Mouse (Mus musculus) liver (tissue): ENCODE results near the gene Maml3.

ENCODE experiments used
- DNase-seq: peaks from one replicate; pipeline ENCODE4 v3.0.0-alpha.2; 2020; ENCODE audit warnings: mixed read lengths

Maml3 gene

DNA sequence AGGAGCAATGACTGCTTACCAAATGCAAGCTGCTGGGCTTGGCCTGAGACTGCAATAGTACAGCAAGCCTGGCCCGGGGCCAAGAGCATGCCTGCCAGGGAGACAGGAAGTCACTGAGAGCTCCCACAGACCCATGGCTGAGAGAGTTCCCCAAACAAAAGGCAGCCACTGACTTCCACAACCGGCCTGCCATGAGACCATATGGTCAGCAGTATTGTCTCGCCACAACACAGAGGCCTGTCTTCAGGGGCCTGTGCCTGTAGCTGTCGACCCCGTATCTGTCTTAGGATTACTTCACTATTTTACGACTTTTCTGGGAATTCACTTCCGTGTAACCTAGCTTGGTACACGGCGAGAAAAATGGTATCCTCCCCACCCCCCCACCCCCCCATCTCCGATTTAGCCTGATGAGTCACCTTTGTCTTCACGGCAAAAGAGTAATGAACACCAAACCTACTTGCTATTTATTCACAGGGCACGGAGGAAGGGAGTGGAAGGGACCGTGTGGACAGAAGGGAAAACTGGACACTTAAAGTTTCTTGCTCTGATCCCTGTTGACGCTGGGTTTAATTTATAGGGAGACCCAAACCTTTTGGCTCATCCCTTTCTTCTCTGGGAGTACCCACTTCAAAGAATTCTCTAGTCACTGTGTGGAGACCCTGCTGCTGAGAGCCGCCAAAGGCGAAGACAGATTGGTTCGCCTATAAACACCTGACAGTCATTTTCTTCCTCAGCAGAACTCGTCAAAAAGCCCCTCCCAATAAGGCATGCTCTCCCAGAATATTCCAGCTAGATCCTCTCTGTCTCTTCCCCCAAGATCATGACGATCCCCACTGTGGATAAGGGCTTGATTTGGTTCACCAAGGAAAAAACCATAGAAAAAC lies 16.2 kb downstream of the Maml3 start:
- peak; percentile 86 for DNase-seq

DNA sequence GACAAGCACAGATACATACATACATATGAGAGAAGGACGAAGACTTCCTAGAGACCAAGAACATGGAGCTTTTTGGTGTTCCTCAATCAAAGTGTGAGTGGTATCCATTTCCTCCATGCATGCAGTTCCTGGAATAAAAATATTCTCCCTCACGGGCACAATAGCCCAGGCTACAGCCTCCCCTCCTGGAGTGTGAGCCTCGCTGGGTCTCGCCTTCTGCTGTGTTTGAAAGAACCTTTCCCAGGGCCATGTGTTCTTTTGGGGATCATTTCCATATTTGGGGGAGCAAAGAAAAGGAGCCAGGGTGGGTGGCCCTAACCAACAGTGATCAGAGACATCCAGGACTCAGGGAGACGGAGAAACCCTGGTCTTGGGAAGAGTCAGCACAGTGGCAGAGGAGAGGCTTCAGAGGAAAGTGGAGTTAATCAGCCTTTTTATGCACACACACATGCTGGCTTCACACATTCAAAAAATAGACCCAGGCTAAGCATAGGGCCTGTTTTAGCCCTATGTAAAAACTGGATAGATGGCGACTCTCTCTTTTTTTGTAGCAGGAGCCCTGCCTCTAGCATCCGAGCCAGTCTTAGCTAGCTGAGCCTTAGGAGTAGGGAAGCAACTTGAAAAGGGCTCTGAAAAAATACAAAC lies 17.1 kb downstream of the Maml3 start:
- no peak for DNase-seq

DNA sequence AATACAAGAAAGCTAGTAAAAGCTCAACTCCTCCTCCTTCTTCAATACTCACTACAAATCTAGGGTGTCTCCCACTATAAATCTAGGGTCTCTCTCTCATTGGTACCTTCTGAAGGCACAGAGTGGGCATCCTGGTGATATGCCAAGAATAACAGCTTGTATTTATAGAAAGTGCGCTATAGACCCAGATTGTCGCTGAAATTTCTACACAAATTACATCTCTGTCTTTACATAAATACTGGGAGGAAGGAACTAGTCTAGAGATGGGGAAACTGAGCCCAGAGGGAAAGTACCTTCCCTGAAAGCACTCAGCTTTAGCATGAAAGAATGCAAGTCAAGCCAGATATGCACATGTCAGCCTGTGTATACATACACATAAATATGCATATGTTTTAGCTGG lies 26.1 kb downstream of the Maml3 start:
- no peak for DNase-seq

DNA sequence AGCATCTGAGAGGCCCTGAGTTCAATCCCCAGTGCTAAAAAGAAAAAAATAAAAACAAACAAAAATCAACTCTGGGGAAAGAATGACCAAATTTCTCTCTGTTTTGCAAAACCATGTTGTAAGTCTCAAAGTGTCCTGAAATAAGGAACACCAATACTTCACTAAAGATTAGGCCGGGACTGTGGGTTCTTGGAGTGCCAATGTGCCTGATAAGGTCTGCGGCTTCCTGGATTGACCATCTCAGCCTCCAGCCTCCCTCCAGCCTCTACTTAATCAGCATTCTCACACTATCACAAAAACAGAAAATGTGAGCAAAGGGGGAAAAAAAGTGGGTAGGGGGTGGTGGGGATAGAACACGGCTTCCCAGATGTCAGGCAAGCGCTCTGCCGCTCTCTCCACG lies 30.9 kb downstream of the Maml3 start:
- DNase-seq = no peak

DNA sequence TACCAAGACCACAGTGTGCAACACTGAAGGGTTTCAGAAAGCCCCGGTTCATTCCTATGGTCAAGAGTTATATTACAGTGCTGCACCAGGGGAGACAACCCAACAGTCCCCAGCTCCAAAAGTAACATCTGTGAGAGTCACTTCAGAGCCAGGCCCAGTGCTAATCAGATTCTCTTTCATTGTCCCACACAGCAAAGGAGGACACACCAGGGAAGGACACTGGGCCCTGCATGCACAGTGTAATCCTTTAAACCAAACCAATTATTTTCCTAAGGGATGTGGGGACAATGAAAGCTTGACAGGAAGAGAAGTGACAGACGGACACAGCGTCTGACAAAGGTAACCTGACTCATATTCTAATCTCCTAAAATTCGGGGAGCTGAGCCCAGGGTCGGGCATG lies 32.9 kb downstream of the Maml3 start:
- no peak for DNase-seq

DNA sequence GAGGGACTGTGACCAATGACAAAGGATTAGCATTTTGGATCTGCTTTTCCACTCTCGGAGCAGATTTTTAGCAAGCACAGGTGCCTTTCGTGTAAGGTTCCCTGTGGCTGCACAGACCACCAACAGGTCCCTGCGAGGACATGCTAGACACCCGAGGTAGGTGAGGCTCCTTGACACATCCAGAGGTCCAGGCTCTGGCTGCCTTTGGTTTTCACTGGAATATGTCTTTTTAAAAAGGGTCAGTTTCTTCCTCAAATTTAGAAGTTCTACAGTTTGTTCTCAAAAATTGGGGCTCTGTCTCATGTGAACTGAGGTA lies 34.8 kb downstream of the Maml3 start:
- no peak for DNase-seq

DNA sequence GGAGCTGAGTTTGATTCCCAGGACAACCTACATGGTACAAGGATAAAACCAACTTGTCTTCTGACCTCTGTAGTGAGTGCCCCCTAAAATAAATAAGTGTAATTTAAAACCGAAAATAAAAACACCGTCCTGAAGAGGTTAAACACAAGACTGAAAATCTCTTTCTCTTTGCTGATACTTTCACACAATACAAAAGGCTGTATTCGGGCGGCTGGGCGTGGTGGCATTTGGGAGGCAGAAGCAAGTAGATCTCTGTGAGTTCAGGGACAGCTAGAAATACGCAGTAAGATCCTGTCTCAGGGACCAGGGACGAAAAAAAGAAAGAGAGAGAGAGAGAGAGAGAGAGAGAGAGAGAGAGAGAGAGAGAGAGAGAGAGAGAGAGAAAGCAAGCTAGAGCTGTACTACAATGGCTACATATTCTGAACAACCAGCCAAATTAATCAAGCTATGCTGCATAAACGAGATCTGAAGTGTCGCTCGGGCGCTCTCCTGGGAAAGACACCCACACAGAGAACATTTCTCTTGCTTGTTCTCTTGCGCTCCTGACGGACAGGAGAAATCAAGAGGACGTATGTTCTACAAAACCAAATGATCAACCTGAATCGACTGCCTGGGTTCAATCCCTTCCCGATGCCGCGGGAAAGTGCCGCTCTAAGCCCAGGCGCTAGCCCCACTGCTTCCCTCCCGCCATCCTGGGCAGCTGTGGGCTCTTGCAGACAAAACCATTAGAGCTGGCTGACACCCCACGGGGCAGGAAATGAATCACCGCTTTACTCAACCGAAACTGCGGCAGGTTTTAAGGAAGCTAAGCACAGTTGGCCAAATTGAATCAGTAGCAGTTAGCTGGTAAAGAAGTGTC lies 35.3 kb downstream of the Maml3 start:
- peak; percentile 51 for DNase-seq

DNA sequence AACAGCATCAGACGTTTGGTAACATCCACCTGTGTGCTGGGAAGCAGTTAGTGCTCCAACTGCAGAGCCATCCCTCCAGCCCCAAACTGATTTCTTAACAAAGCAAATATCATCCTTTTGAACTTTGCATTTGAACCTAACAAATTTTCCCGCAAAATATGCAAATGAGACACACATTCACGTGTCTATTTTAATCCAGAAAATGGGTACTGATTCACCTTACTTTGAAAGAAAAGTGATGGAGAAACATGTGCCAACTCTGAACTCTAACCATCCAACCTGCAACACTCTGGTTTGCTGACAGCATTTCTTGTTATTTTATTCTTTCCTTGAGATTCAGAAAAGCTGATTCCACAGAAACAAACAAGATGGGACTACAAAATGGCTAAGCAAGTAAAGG lies 36.0 kb downstream of the Maml3 start:
- DNase-seq = no peak

DNA sequence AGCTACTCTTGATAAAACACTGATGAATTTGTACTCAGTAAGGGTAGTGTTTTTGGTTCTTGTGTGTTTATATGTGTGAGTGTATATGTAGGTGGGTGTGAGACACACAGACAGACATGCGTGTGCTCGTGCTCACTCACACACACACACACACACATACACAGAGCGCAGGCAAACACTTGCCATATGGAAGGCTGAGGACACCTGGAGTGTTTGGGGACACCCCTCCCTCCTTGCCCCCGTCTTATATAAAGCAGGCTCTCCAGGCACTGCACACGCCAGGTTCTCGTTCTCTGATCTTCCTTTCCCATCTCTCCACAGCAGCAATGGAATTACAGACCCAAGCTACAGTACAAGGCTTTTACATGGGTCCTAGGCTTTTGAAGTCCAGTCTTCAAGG lies 37.7 kb downstream of the Maml3 start:
- DNase-seq = no peak

DNA sequence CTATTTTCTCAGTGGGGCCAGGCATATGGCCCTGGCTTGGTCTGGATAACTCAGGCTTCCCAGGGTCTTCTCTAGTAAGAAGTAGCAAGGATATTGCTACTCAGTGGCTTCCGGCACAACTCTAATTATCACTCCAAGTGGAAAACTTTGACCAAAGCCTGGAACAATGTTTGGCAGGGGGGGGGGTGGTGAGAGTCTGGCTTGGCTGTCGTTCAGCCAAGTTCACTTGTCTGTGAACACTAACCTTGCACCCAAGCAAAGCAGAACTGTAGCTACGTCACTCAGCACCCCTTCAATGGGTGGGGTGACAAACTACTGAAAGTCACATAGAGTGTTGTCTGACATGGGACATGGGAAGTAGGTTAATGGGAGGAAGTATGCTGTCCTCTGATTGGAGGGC lies 38.7 kb downstream of the Maml3 start:
- DNase-seq = no peak

DNA sequence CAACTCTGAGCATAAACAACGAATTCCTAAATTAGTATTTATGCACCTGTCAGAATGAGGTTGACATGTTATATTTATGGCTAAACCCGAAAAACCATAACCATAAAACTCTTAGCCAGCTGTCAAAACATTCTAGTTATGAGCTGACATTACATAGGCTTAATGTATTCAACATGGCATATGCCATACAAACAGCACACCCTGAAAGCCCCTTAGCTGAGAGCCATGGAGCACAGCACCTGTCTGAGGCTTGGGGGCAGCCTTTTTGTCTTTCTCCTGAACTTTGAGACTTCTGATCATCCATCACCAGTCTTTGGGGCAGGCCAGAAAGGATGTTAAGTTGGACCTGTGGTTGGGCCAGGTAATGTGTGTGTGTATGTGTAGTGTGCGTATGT lies 41.6 kb downstream of the Maml3 start:
- DNase-seq = no peak

DNA sequence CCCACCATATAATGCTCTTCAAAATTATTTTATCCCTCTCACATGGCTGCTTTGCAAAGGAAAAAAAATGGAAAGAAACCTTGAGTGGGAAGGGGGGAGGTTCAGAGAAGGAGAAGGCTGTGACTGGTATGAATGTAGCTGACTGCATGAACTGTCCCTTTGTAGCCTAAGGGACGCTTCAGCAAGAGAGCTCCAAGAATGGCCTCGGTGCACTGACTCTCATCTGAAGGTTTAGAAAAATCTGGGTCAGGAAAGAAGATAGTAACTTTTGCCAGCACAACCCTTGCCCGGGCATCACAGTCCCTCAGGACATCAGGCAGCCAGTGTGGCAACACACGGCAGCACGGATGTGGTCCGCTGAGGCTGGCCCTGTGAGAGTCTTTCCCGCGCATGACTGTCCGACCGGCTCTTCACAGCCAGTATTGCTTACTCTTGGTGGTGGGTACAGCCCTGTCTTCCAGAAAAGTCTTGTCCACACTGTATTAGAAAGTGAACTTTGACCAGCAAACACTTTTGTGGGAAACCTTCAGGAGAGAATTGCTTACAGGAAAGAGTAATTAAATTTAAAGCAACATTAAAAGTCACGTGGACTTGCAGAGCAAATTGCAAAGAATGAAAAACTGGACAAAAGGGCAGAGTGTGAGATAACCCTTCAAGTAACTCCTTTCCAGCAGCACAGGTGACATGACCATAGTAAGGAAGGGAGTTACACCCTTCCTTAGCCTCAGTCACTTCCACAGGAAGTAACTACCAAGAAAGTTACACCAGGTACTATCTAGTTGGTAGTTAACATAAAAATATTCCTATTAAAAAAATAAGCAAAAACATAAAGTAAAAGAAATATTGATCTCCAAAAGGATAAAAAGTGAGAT lies 42.3 kb downstream of the Maml3 start:
- DNase-seq = no peak

DNA sequence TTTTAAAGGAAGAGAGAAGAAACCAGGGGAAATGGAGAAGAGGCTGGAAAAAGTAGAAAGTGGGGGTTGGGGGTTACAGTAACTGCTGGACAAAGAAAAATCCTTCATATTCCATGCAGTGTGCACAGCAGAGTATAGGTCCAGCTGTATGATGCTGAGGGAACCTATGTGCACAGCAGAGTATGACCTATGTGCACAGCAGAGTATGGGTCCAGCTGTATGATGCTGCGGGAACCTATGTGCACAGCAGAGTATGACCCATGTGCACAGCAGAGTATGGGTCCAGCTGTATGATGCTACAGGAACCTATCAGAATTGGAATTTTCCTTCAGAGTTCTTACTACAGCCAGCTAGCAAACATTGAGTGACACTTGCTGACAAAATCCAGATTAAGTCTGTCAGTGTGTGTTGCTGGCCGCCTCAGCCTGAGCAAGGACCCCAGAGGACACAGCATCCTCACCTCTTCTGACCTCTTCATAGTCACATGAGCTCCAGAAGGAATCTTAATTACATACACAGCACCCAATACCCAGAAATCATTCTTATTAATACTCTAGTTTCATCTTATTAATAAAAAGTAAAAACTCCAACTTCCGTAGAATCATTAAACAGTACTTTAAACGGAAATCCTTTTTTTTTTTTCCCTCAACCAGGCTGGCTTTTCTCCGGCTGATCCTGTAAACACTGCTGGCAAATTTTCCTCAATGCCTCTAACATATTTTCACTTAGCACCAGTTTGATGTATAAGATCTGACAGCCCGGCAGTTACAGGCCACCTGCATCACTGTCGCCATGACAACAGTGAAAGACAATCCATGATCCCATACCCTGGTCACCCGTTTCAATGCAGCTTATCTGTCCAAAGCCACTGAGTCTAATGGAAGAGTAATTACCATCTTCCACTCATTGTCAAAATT lies 43.1 kb downstream of the Maml3 start:
- no peak for DNase-seq

DNA sequence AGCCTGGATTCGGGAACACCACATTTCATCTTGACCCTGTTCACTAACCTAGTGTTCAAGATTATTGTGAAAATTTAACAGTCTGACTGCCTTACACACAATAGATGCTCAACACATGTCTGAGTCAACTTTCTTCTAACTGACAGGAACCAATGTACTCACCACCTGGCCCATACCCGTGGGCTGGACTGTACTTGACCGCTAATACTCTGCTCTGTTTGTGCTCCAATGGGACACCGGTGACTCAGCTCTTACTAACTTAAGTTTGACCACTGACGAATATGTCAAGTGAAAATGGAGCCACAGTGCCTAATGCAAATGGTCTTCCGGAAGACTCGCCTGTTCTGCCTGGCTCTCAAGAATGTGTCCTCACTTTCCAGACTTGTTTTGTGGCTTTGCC lies 44.0 kb downstream of the Maml3 start:
- DNase-seq = no peak

DNA sequence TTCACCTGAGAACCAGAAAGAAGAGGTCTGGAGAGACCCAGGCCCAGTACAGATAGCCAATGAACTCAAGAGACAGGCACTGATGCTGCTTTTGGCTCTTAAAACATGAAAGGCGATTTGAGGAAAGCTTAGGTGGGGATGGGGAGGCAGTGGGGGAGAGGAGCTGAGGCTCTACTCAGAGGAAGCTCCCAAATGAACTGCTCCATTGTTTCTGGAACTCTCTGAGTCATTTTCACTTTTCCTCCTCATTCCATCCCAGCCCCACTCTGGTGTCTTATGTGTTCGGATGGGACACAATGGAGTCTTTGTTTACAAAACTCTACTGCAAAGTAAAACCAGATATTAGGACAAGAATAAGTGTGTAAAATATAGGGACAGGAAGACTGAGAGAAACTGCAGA lies 53.1 kb downstream of the Maml3 start:
- DNase-seq = no peak

DNA sequence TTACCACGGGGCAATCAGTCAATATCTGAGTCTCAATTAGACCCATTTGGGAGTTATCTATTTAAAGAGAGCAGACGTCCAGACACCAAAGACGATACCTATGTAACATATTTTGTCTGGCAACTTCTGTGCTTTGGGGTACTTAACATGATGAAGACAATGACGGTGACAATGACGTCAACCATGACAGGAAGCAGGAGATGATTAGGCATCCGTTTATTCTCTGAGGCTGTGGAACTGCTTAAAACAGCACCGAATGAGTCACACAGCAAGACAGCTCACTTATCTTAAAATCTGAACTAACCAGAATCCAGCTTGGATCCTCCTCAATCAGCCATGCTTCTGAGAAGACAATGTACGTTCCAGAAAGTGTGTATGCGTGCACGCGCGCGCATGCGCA lies 56.8 kb downstream of the Maml3 start:
- no peak for DNase-seq

DNA sequence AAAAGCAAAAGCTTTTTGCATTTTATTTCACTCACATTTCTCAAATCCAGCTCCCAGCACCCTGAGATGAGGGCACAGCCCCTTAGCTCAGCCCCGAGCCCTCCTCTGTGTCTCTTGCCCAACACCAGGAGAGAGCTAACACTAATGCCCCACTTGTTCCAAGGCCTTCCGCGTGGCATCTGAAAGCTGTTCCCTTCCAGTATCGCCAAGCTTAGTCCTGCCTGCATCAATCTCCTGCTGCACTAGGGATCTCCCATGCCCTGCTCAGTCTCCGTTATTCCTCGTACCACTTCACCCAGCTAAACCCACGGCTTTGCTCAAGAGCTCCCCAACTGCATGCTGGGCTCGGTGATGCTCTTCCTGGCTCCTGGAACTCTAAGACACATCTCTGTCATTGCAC lies 57.3 kb downstream of the Maml3 start:
- DNase-seq = no peak

DNA sequence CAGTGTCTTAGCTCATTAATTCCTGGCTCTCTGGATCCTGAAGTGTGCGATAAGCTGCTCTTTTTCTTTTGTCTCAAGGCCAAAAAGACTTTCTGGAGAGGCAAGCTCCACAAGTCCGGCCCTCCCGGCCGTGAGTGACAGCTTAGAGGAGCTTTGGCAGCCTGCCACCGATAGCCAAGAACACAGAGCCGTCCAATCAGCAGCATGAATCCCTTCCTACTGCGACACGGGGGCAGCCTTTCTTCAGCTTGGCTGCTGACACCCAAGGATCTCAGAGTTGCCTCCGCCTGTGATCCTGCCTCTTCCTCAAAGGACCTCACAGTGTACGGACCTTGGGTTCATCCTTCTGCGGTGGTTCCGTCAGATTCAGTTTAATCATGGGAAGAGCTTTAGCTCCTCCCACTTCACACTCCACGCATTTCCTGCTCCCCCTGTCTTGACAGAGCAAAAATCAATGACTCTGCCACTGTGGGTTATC lies 57.9 kb downstream of the Maml3 start:
- DNase-seq = peak; percentile 89

DNA sequence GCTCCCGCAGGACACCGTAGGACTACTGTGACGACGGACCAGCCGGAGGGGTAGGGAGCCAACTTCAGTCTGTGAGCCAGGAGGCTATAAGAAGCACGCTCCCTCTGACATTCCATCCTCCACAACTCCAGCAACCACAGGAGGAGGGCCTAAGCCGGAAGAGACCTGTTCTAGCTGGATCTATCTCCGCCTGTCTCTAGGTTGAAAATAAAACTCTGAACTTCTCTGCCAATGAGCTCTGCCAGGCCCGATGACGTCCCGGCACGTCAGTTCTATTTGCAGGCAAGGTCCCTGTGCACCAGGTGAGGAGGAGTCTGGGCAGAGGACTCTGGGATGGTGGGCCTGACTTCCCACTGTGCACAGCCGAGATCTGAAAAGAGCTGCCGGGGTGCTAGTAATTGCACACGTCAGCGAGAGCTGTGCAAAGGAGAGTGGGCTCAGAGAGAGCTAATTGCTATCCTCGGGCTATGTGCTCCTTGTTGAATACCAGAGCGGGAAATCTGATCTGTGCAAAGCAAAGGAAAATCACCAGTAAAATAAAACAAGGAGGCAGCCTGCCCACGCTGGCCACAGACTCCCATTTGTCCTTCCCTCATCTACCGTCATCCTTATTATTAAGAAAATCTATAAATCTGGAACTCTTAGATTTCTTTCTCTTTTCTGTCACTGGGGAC lies 58.7 kb downstream of the Maml3 start:
- peak; percentile 69 for DNase-seq

DNA sequence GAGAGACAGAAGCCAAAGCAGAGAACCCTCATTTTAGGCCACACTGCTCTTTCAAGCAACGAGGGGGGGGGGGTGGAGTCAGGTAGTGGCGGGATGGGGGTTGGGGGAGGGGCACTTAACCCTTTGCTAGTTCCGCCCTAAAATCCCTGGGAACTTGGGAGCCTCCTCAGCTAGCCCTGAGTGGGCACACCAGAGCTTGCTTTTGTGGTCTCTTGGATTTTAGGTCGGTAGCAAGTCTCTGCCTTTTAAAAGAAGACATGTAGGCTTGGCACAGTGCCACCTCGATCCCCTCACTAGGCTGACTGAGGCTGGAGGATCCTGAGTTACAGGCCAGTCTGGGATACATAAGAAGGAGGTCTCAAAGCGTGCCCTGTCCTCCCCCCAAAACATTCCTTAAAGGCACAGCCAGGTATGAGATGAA lies 59.6 kb downstream of the Maml3 start:
- DNase-seq = peak; percentile 30

DNA sequence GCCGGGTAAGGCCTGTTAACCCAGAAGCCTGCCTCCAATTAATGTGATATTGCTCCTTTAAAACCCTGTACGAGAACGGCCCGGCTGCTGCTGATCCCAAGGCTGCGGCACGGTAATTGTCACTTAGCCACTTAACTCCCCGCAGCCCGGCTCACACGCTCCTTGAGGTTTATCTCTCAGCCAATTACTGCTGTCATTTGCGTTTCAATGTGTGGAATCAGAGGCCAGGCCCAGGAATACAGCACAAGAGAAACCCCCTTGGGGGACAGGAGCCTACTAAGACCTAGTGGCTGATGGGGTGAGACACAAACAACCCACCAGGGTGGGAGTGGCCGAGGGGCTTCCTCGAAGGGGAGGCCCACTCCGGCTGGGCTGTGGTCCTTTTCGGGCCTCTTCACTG lies 60.2 kb downstream of the Maml3 start:
- DNase-seq = no peak
